Mouse (Mus musculus) forebrain, embryonic 12.5 days (tissue): ENCODE results near the gene Ebf3. TPM values are rescaled to one million over a fixed set of nuclear protein-coding genes. Genes with fewer than 3 reads are reported as not detected.

Source experiments
- ATAC-seq: fragments of 200-750 bp; cut with Nextera tagmentation; 2 replicates; pipeline ENCODE4 v1.8.0; 2017; ENCODE audit warnings: moderate TSS enrichment; ENCODE audit not compliant: low FRiP score
- H3K27ac ChIP-seq: fragments of 300-500 bp; sonication (generic); 2 replicates; pipeline ENCODE4 v1.5.1; 2016; ENCODE audit warnings: mild to moderate bottlenecking
- H3K27me3 ChIP-seq: fragments of 300-500 bp; sonication (generic); 2 replicates; pipeline ENCODE4 v1.6.1; 2016; ENCODE audit warnings: mild to moderate bottlenecking
- H3K36me3 ChIP-seq: fragments of 300-500 bp; sonication (generic); replicated peaks from 2 replicates; pipeline ENCODE4 v1.6.1; 2016; ENCODE audit warnings: mild to moderate bottlenecking
- H3K4me1 ChIP-seq: fragments of 300-500 bp; sonication (generic); 2 replicates; pipeline ENCODE4 v1.6.1; 2016
- H3K4me2 ChIP-seq: fragments of 300-500 bp; sonication (generic); 2 replicates; pipeline ENCODE4 v1.6.1; 2016; ENCODE audit warnings: mild to moderate bottlenecking, moderate library complexity
- H3K4me3 ChIP-seq: fragments of 300-500 bp; sonication (generic); replicated peaks from 2 replicates; pipeline ENCODE4 v1.5.1; 2016; ENCODE audit warnings: mild to moderate bottlenecking
- H3K9ac ChIP-seq: fragments of 300-500 bp; sonication (generic); 2 replicates; pipeline ENCODE4 v1.6.1; 2016; ENCODE audit warnings: mild to moderate bottlenecking
- H3K9me3 ChIP-seq: fragments of 300-500 bp; sonication (generic); 2 replicates; pipeline ENCODE4 v1.6.1; 2016
- WGBS: fragments of 180-500 bp; shearing (Covaris S2); methylation state at CpG from one replicate; pipeline ENCODE4 v1.1.7; 2016; 5-methylcytosine and 5-hydroxymethylcytosine counted together
- polyA plus RNA-seq: library from polyadenylated mRNA; unstranded; fragments of >200 nt; fragmentation: Nextera tagmentation; extraction: Ambion mirVana; gene quantifications from 2 replicates; pipeline ENCODE4 v1.2.1, GENCODE M21; 2016

Gene Ebf3
- polyA plus RNA-seq, 1 experiment from 2014 or later, result 6.4 TPM

- ATAC-seq, result no peak
- H3K4me1 ChIP-seq, result no peaks in the 10 kb centered on the region
- no peaks in the 10 kb centered on the region for H3K36me3 ChIP-seq
- no peak overlapping the region for H3K9ac ChIP-seq
- no peak overlapping the region for H3K4me3 ChIP-seq
- no peak overlapping the region for H3K27ac ChIP-seq
- no peak overlapping the region for H3K4me2 ChIP-seq
- H3K9me3 ChIP-seq, result no peaks in the 10 kb centered on the region
- 90% methylated on average over 2 of the region's 2 CpGs for WGBS
- H3K27me3 ChIP-seq, result peaks cover 4% of the 10 kb centered on the region; the same call in 1 of the 2 replicates
These were observed 162.4 kb downstream of the Ebf3 start for GRCm38 (mm10) chr7:137151854-137152253.

GRCm38 (mm10) chr7:137147101-137147500, 167.1 kb downstream of the Ebf3 start:
- H3K4me1 ChIP-seq, result 0 out of 2 replicates have a peak, but pooled peaks cover 4% of the 10 kb centered on the region
- 75% methylated on average over 12 of the region's 12 CpGs for WGBS
- H3K9me3 ChIP-seq, result no peaks in the 10 kb centered on the region
- no peaks in the 10 kb centered on the region for H3K36me3 ChIP-seq
- H3K4me3 ChIP-seq, result no peak overlapping the region
- no peak for ATAC-seq
- no peak overlapping the region for H3K4me2 ChIP-seq
- H3K9ac ChIP-seq, result no peak overlapping the region
- H3K27me3 ChIP-seq, result no peaks in the 10 kb centered on the region
- H3K27ac ChIP-seq, result no peak overlapping the region

Other genes with a start within 250 kb of the Ebf3 start
- gene 9430038I01Rik, start 96.3 kb upstream of the Ebf3 start, polyA plus RNA-seq, result 13.8 and 16.0 TPM in 2 replicates
- gene Glrx3, start 123.2 kb upstream of the Ebf3 start, polyA plus RNA-seq, result 275 and 279 TPM in 2 replicates